Mouse (Mus musculus): ENCODE results near the gene Eps8l1. TPM values are rescaled to one million over a fixed set of nuclear protein-coding genes. Genes with fewer than 3 reads are reported as not detected.
"Not testable (repeated sequence)": the region's sequence is repeated elsewhere in the genome, so short reads cannot be mapped to it uniquely, and the experiment has no call there.

Eps8l1 gene
- total RNA-seq (2021) = 1 to 10 TPM; 1.6 to 2.7 TPM

DNA sequence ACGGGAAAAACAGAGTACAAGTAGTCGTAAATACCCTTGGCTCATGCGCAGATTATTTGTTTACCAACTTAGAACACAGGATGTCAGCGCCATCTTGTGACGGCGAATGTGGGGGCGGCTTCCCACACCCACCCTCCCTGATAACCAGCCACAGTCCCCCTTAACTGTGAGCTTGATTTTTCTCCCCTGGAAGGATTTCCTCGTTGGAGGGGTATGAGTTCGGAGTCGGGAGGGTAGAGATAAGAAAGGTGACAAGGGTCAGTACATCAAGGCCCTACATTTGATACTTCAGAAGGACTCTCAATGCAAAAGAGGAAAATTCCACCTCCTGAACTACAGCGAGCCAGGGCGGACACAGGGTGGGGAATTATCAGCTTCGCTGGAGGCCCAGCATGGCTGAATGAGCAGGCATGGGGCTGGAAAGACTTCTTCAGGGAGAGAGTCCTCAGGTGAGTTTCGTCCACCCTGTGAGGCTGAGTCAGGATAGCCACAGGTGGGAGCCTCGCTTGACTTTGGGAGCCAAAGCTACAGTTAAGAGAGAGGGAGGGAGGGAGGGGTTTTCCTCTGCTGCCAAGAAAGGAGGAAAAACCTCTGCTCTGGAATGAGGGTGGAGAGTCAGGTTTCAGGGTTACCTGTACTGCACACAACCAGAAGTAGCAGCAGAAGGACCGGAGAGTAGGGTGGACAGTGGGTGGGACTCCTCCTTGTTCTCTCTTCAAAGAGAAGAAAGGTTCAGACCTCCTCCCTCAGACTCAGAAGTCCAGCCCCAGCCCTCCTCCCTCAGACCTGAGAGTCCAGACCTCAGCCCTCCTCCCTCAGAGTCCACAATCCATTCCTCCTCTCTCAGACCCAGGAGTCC is at the start of gene Eps8l1:
TSS of gene Eps8l1 (plus strand) at position 99 of the 859 bp plus-strand sequence.
- DNase-seq = no peak

DNA sequence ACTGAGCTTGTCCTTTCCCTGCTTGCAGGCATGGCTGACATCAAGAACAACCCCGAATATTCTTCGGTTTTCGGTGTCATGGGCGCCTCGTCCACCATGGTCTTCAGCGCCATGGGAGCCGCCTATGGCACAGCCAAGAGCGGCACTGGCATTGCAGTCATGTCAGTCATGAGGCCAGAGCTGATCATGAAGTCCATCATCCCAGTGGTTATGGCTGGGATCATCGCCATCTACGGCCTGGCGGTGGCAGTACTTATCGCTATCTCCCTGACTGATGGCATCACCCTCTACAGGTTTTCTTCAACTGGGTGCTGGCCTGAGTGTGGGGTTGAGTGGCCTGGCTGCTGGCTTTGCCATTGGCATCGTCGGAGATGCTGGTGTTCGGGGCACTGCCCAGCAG is 48.1 kb upstream of the Eps8l1 start:
- not testable (repeated sequence) for DNase-seq

GRCm38 (mm10) chr7:4419681-4420080 is 40.8 kb upstream of the Eps8l1 start:
- no peak for DNase-seq

DNA sequence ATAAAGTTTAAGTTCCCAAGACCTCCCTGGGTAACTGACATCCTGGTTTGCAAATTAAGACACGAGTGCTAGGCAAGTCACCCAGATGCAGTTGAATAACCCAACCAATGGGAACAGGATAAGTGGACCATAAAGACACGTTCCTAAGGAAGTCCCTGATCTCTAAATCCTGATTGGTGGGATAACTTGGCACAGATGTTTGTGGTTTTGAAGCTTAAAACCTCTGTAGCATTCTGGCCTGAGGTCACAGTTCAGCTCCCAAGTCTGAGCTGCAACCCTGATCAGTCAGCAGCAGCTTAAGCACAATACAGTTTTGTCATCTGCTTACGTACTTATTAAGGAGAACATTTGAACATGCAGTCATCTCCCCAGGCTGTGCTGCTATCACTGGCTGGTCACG is 40.2 kb upstream of the Eps8l1 start:
- no peak for DNase-seq

- peak; percentile 90 for DNase-seq
Measured at GRCm38 (mm10) chr7:4427161-4427912, 33.1 kb upstream of the Eps8l1 start.

GRCm38 (mm10) chr7:4430246-4430844 is 30.1 kb upstream of the Eps8l1 start:
- no peak for DNase-seq

GRCm38 (mm10) chr7:4431548-4431947 is 28.9 kb upstream of the Eps8l1 start:
- peak; percentile 85 for DNase-seq

GRCm38 (mm10) chr7:4432026-4432425 is 28.4 kb upstream of the Eps8l1 start:
- DNase-seq = no peak

DNA sequence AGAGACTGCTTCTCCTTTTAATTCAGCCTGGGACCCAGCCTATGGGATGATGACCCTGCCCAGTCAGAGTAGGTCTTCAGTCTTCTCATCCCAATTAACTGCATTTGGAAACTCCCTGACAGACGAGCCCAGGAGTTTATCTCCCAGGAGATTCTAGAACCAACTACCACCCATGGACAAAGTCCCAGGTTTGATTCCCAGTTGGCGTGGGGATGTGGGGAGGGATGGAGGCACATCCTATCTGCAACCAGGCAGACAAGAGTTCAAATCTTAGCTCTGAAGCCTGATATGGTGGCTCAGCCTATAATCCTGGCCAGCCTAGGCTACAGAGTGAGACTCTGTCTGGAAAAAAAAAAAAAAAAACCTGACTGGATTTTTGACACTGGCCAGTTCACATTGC is 22.8 kb upstream of the Eps8l1 start:
- no peak for DNase-seq

- no peak for DNase-seq
Measured at GRCm38 (mm10) chr7:4440549-4440948, 19.9 kb upstream of the Eps8l1 start.

- DNase-seq = peak; percentile 90
Measured at GRCm38 (mm10) chr7:4445216-4445791, 15.2 kb upstream of the Eps8l1 start, which contains the start of gene Rdh13. TSS of gene Rdh13 (minus strand) at chr7:4445649.

GRCm38 (mm10) chr7:4447138-4447537 is 13.3 kb upstream of the Eps8l1 start:
- DNase-seq = no peak

- DNase-seq = no peak
Measured at GRCm38 (mm10) chr7:4448439-4448838, 12.0 kb upstream of the Eps8l1 start.

DNA sequence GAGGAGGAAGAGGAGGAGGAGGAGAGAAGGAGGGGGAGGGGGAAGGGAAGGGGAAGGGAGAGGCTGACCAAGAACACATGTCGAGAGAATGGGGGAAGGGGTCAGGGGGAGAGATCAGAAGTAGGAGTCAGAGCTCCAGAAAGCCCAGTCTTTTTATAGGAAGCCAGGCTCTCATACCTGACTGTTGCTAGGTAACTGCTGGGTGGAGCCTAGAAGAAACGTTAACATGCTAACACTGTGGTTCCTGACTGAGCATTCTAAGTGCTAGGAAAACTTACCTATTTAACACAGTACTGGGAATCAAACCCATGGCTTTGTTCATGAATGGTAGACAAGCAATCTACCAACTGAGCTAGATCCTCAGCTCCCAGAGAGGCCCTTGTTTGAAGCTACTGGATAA is 11.3 kb upstream of the Eps8l1 start:
- DNase-seq = no peak

- DNase-seq = no peak
Measured at GRCm38 (mm10) chr7:4452644-4453043, 7.8 kb upstream of the Eps8l1 start.

GRCm38 (mm10) chr7:4464194-4464824 is 3.8 kb downstream of the Eps8l1 start:
- no peak for DNase-seq

- DNase-seq = no peak
Measured at GRCm38 (mm10) chr7:4467801-4468200, 7.3 kb downstream of the Eps8l1 start.

- DNase-seq = peak; percentile 68
Measured at GRCm38 (mm10) chr7:4470275-4471178, 10.1 kb downstream of the Eps8l1 start.

- DNase-seq = peak; percentile 90
Measured at GRCm38 (mm10) chr7:4471179-4471555, 10.7 kb downstream of the Eps8l1 start.

DNA sequence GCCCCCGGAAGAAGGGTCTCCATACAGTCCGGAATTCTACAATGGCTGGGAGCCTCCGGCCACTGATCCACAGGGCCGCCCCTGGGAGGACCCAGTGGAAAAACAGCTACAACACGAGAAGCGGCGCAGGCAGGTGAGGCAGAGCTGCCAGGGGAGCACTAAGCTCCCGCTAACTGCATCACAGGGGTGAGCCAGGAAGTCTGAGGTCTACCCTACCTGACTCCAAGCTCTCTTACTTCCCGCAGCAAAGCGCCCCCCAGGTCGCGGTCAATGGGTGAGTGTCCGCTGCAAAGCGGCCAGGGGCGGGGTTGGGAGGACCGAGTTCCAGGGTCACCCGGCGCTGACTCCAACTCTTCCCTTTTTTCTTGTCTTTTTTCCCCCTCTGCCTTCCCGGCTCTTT is 13.5 kb downstream of the Eps8l1 start:
- no peak for DNase-seq
